Mouse (Mus musculus): ENCODE measurements around the gene Gm20388. TPM values are rescaled to one million over a fixed set of nuclear protein-coding genes. Genes with fewer than 3 reads are reported as not detected.

Gm20388 gene
- polyA plus RNA-seq, 1 experiment from 2014 or later, result 7.4 TPM

DNA sequence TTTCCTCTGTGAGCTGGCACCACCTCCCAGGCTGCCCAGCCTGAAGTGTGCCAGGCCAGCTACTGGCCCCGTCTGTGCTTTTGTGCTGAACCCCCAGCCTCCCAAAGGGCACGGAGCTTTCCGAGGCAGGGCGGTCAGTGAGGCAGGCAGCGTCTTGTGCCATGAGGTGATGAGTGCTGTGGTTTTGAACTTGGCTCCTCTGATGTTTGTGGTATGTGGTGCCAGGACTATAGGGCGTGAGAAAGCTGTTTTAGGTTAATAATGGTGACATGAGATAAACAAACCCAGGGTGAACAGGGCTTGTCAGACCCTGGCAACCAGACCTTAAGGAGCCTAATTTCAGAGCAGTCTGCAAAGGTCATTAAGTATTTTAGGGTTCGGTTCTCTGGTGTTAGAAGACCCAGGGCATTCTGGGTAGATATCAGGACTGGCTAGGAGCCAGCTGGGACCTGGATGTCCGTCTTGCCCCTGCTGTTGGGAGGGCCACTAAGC, 4406.6 kb downstream of the Gm20388 start:
- Histone ChIP-seq H3K9me3 (replicated peaks) (no peaks in the 10 kb centered on the region), H3K4me2 (no peak overlapping the region), H3K27me3 (no peaks in the 10 kb centered on the region), H3K4me3 (replicated peaks) (no peak overlapping the region), H3K36me3 (0 out of 2 replicates have a peak, but pooled peaks cover 2% of the 10 kb centered on the region), H3K27ac (no peak overlapping the region), H3K4me1 (peaks cover 29% of the 10 kb centered on the region), H3K9ac (no peak overlapping the region)
- WGBS, result 57% methylated on average over 8 of the region's 8 CpGs
- no peak for ATAC-seq (replicated peaks; ENCODE audit: low FRiP score)

GRCm38 (mm10) chr8:124317821-124318220, 4407.2 kb downstream of the Gm20388 start:
- no peak overlapping the region for H3K27ac ChIP-seq
- no peak overlapping the region for H3K4me3 ChIP-seq (replicated peaks)
- no peak overlapping the region for H3K4me2 ChIP-seq
- no peak for ATAC-seq (replicated peaks; ENCODE audit: low FRiP score)
- WGBS, result 85% methylated on average over 6 of the region's 6 CpGs
- H3K9ac ChIP-seq, result no peak overlapping the region
- H3K36me3 ChIP-seq, result 0 out of 2 replicates have a peak, but pooled peaks cover 4% of the 10 kb centered on the region
- no peaks in the 10 kb centered on the region for H3K9me3 ChIP-seq (replicated peaks)
- H3K27me3 ChIP-seq, result no peaks in the 10 kb centered on the region
- peaks cover 29% of the 10 kb centered on the region for H3K4me1 ChIP-seq

DNA sequence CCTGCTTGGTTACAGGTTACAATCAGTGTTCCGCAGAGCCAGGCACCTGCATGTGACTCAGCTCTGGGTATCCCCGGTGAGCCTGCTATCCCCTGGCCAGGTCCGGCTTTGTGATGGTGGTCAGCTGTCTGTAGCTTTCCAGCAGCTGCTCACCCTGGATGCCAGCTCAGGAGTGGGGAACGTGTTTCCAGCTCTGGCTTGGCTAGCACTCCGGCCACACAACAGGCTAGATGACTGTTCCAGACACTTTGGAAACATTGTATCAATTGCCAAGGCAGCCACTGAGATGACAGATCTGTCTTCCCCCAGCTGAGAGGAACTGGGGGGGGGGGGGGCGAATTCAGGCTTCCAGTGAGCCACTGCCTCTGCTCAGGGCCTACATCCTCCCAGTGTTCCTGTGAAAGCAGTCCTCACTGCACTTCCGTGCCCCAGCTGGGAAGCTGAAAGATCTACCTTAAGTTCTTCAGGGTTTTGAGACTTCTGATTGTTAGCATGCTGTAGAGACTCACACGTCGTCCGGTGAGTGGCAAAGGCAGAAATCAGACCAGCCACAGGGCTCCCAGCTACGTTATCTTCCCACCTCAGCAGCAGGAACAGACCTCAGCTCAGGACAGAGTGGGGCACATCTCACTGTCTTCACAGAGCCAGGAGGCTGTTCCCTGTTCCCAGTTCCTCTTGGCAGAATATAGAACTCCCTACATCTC, 4408.1 kb downstream of the Gm20388 start:
- Histone ChIP-seq H3K9ac (no peak overlapping the region), H3K27me3 (no peaks in the 10 kb centered on the region), H3K9me3 (replicated peaks) (no peaks in the 10 kb centered on the region), H3K36me3 (peaks cover 5% of the 10 kb centered on the region), H3K4me3 (replicated peaks) (no peak overlapping the region), H3K4me1 (peaks cover 29% of the 10 kb centered on the region), H3K4me2 (no peak overlapping the region), H3K27ac (no peak overlapping the region)
- 78% methylated on average over 11 of the region's 11 CpGs for WGBS
- ATAC-seq (replicated peaks; ENCODE audit: low FRiP score), result no peak

DNA sequence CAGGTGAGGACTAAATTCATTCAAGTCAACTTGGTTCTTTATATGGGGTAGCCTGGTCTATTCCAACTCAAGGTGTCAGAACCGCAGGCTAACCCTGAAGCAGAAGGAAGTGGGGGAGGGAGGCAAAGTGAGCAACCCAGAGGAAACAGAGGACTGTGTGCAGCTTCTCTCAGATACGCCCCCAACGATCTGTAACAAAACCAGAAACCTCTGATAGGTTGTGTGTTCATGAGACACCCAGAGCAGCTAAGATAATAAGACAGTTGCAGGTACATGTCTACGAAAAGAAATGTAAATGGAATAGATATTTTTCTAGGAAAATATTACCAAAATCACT, 4408.6 kb downstream of the Gm20388 start:
- ATAC-seq (replicated peaks; ENCODE audit: low FRiP score), result no peak
- Histone ChIP-seq H3K36me3 (peaks cover 10% of the 10 kb centered on the region), H3K9me3 (replicated peaks) (no peaks in the 10 kb centered on the region), H3K27me3 (no peaks in the 10 kb centered on the region), H3K27ac (no peak overlapping the region), H3K9ac (no peak overlapping the region), H3K4me2 (no peak overlapping the region), H3K4me3 (replicated peaks) (no peak overlapping the region), H3K4me1 (peaks cover 29% of the 10 kb centered on the region)
- 84% methylated on average over 4 of the region's 4 CpGs for WGBS

- Histone ChIP-seq H3K36me3 (peaks cover 30% of the 10 kb centered on the region), H3K4me3 (replicated peaks) (no peak overlapping the region), H3K4me1 (peaks cover 21% of the 10 kb centered on the region), H3K4me2 (no peak overlapping the region), H3K27ac (no peak overlapping the region), H3K27me3 (no peaks in the 10 kb centered on the region), H3K9ac (no peak overlapping the region), H3K9me3 (replicated peaks) (no peaks in the 10 kb centered on the region)
- no peak for ATAC-seq (replicated peaks; ENCODE audit: low FRiP score)
- 62% methylated on average over 12 of the region's 12 CpGs for WGBS
These were observed 4410.7 kb downstream of the Gm20388 start for GRCm38 (mm10) chr8:124321227-124321840.

GRCm38 (mm10) chr8:124323356-124323755, 4412.7 kb downstream of the Gm20388 start:
- H3K9ac ChIP-seq, result no peak overlapping the region

DNA sequence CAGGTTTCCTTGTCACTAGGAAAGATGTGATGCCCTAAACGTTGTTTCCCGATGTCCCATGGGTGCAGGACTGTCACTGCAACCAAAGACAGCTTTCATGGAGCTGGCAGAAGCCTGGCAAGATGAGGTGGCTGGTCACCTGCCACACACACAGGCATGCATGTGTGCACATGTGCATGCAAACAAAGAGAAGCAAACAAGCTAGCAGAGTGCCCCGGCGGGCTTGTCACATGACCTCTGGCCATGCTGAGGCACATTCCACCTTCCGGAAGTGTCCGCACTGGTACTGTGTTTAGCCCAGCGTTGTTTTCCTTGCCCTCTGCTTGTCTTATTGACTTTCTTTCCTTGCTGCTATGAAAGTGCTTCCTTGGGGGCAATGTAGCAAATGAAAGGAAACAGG, 4417.6 kb downstream of the Gm20388 start:
- H3K4me1 ChIP-seq, result 0 out of 2 replicates have a peak, but pooled peaks cover 7% of the 10 kb centered on the region
- no peak for ATAC-seq (replicated peaks; ENCODE audit: low FRiP score)
- WGBS, result 81% methylated on average over 7 of the region's 7 CpGs

More at GRCm38 (mm10) chr8:124323356-124323755, 4412.7 kb downstream of the Gm20388 start:
- ATAC-seq (replicated peaks; ENCODE audit: low FRiP score), result no peak
- H3K9me3 ChIP-seq (replicated peaks), result no peaks in the 10 kb centered on the region
- H3K4me1 ChIP-seq, result peaks cover 8% of the 10 kb centered on the region
- WGBS, result 94% methylated on average over 14 of the region's 14 CpGs
- peaks cover 43% of the 10 kb centered on the region for H3K36me3 ChIP-seq
- no peak overlapping the region for H3K4me2 ChIP-seq
- H3K4me3 ChIP-seq (replicated peaks), result no peak overlapping the region
- no peak overlapping the region for H3K27ac ChIP-seq
- H3K27me3 ChIP-seq, result no peaks in the 10 kb centered on the region

GRCm38 (mm10) chr8:124329690-124330089, 4419.0 kb downstream of the Gm20388 start:
- peaks cover 66% of the 10 kb centered on the region for H3K36me3 ChIP-seq
- no peaks in the 10 kb centered on the region for H3K9me3 ChIP-seq (replicated peaks)
- WGBS, result 87% methylated on average over 10 of the region's 10 CpGs
- 0 out of 2 replicates have a peak, but pooled peaks cover 7% of the 10 kb centered on the region for H3K4me1 ChIP-seq
- H3K4me3 ChIP-seq (replicated peaks), result no peak overlapping the region
- no peak overlapping the region for H3K27ac ChIP-seq
- H3K4me2 ChIP-seq, result no peak overlapping the region
- no peaks in the 10 kb centered on the region for H3K27me3 ChIP-seq
- no peak for ATAC-seq (replicated peaks; ENCODE audit: low FRiP score)
- H3K9ac ChIP-seq, result no peak overlapping the region

More for the DNA sequence above, 4417.6 kb downstream of the Gm20388 start:
- no peak overlapping the region for H3K9ac ChIP-seq
- H3K4me3 ChIP-seq (replicated peaks), result no peak overlapping the region
- no peaks in the 10 kb centered on the region for H3K9me3 ChIP-seq (replicated peaks)
- peaks cover 65% of the 10 kb centered on the region for H3K36me3 ChIP-seq
- H3K27ac ChIP-seq, result no peak overlapping the region
- H3K27me3 ChIP-seq, result no peaks in the 10 kb centered on the region
- H3K4me2 ChIP-seq, result no peak overlapping the region

GRCm38 (mm10) chr8:124330433-124330832, 4419.8 kb downstream of the Gm20388 start:
- no peak for ATAC-seq (replicated peaks; ENCODE audit: low FRiP score)
- H3K4me3 ChIP-seq (replicated peaks), result no peak overlapping the region
- H3K4me1 ChIP-seq, result 0 out of 2 replicates have a peak, but pooled peaks cover 7% of the 10 kb centered on the region
- 98% methylated on average over 2 of the region's 3 CpGs for WGBS
- H3K9ac ChIP-seq, result no peak overlapping the region
- H3K9me3 ChIP-seq (replicated peaks), result no peaks in the 10 kb centered on the region
- no peaks in the 10 kb centered on the region for H3K27me3 ChIP-seq
- H3K4me2 ChIP-seq, result no peak overlapping the region
- no peak overlapping the region for H3K27ac ChIP-seq
- peaks cover 66% of the 10 kb centered on the region for H3K36me3 ChIP-seq

GRCm38 (mm10) chr8:124331094-124331493, 4420.5 kb downstream of the Gm20388 start:
- H3K4me2 ChIP-seq, result no peak overlapping the region
- no peak overlapping the region for H3K4me3 ChIP-seq (replicated peaks)
- H3K27ac ChIP-seq, result no peak overlapping the region
- 0 out of 2 replicates have a peak, but pooled peaks cover 7% of the 10 kb centered on the region for H3K4me1 ChIP-seq
- no peaks in the 10 kb centered on the region for H3K9me3 ChIP-seq (replicated peaks)
- 87% methylated on average over 3 of the region's 3 CpGs for WGBS
- no peak for ATAC-seq (replicated peaks; ENCODE audit: low FRiP score)
- peaks cover 66% of the 10 kb centered on the region for H3K36me3 ChIP-seq
- H3K9ac ChIP-seq, result no peak overlapping the region
- H3K27me3 ChIP-seq, result no peaks in the 10 kb centered on the region

DNA sequence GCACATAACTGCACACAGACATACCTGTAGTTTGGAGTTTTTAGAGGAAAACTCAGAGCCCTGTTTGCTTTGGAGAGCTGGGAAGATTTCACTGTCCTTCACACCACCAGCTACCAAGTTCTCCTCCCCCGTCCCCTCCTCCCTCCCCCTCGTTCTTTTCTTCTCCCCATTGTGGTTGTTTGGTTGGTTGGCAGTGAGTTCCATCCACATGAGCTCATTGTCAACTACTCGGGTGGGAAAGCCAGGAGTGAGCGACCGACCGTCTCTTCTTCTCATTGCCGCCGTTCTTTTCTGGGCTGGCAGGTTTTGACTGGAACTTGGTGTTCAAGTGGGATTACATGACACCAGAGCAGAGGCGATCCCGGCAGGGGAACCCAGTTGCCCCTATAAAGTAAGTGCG, 4421.1 kb downstream of the Gm20388 start:
- no peak for ATAC-seq (replicated peaks; ENCODE audit: low FRiP score)
- H3K9me3 ChIP-seq (replicated peaks), result no peaks in the 10 kb centered on the region
- no peak overlapping the region for H3K4me2 ChIP-seq
- WGBS, result 69% methylated on average over 11 of the region's 11 CpGs
- H3K4me3 ChIP-seq (replicated peaks), result no peak overlapping the region
- no peak overlapping the region for H3K27ac ChIP-seq
- H3K36me3 ChIP-seq, result peaks cover 67% of the 10 kb centered on the region
- no peak overlapping the region for H3K9ac ChIP-seq
- H3K4me1 ChIP-seq, result 0 out of 2 replicates have a peak, but pooled peaks cover 7% of the 10 kb centered on the region
- H3K27me3 ChIP-seq, result no peaks in the 10 kb centered on the region

- no peak overlapping the region for H3K4me3 ChIP-seq (replicated peaks)
- peaks cover 68% of the 10 kb centered on the region for H3K36me3 ChIP-seq
- no peak overlapping the region for H3K27ac ChIP-seq
- no peak for ATAC-seq (replicated peaks; ENCODE audit: low FRiP score)
- H3K9me3 ChIP-seq (replicated peaks), result no peaks in the 10 kb centered on the region
- no peak overlapping the region for H3K9ac ChIP-seq
- H3K4me1 ChIP-seq, result peaks cover 26% of the 10 kb centered on the region
- WGBS, result 93% methylated on average over 13 of the region's 13 CpGs
- H3K4me2 ChIP-seq, result no peak overlapping the region
- H3K27me3 ChIP-seq, result no peaks in the 10 kb centered on the region
These were observed 4425.7 kb downstream of the Gm20388 start for GRCm38 (mm10) chr8:124336302-124336701.
